Mouse (Mus musculus): ENCODE results near the gene Gabpb2.
"Not testable (repeated sequence)": the region's sequence is repeated elsewhere in the genome, so short reads cannot be mapped to it uniquely, and the experiment has no call there.

GRCm38 (mm10) chr3:95132389-95132788 lies 85.3 kb downstream of the Gabpb2 start:
- not testable (repeated sequence) for TF ChIP-seq EP300, CTCF (IDR thresholded peaks at IDR 0.05; ENCODE audit: low read depth)
